Mouse (Mus musculus) embryonic fibroblast, embryonic 13.5 days (primary cell): ENCODE measurements around the gene Cfap77.

Experiments
- CTCF ChIP-seq: IDR thresholded peaks from 2 replicates; pipeline ENCODE4 v1.5.1; 2011; ENCODE audit warnings: mild to moderate bottlenecking, control low read depth, low read length, moderate library complexity, borderline replicate concordance; ENCODE audit not compliant: insufficient read depth
- POLR2A ChIP-seq: IDR thresholded peaks from 2 replicates; pipeline ENCODE4 v1.6.1; 2011; ENCODE audit warnings: low read depth, mild to moderate bottlenecking, control low read depth, low read length, moderate library complexity

- TF ChIP-seq CTCF (no peak), POLR2A (no peak)
Observed at GRCm38 (mm10) chr2:29096751-29097150, 41.9 kb upstream of the Cfap77 start.
